Mouse (Mus musculus): Measurements from ENCODE around the gene Atp6v1g3. TPM values are rescaled to one million over a fixed set of nuclear protein-coding genes. Genes with fewer than 3 reads are reported as not detected.

Atp6v1g3 gene
- not detected in 2 replicates for polyA plus RNA-seq (2016; fragmentation: Nextera tagmentation; extraction: Ambion mirVana)

- WGBS = 86% methylated on average over 2 of the region's 2 CpGs
Measured at GRCm38 (mm10) chr1:138273438-138273837, at the start of gene Atp6v1g3. Gene Atp6v1g3 (plus strand): TSS chr1:138273738.

GRCm38 (mm10) chr1:138233051-138233450 lies 40.5 kb upstream of the Atp6v1g3 start:
- no peak for DNase-seq (ENCODE audit: low spot score)
- Histone ChIP-seq H3K36me3 (replicated peaks) (no peaks in the 10 kb centered on the region), H3K4me1 (no peaks in the 10 kb centered on the region), H3K27ac (replicated peaks) (no peak overlapping the region), H3K4me3 (no peak overlapping the region), H3K9me3 (peaks cover 2% of the 10 kb centered on the region; the same call in 1 of the 2 replicates), H3K27me3 (replicated peaks; ENCODE audit: low read depth, poor library complexity, severe bottlenecking) (no peaks in the 10 kb centered on the region)

More at GRCm38 (mm10) chr1:138273438-138273837, at the start of gene Atp6v1g3:
- Histone ChIP-seq H3K36me3 (replicated peaks) (no peaks in the 10 kb centered on the region), H3K4me3 (no peak within 1 kb of the TSS), H3K27me3 (replicated peaks; ENCODE audit: low read depth, poor library complexity, severe bottlenecking) (no peaks in the 10 kb centered on the region), H3K27ac (replicated peaks) (no peak within 1 kb of the TSS), H3K9me3 (no peaks in the 10 kb centered on the region), H3K4me1 (no peaks in the 10 kb centered on the region)
- no peak for DNase-seq (ENCODE audit: low spot score)

GRCm38 (mm10) chr1:138237252-138237651 lies 36.3 kb upstream of the Atp6v1g3 start:
- H3K27me3 ChIP-seq (replicated peaks; ENCODE audit: low read depth, poor library complexity, severe bottlenecking) = no peaks in the 10 kb centered on the region
- H3K4me3 ChIP-seq = no peak overlapping the region
- WGBS = 78% methylated on average over 2 of the region's 2 CpGs
- DNase-seq (ENCODE audit: low spot score) = no peak
- no peaks in the 10 kb centered on the region for H3K36me3 ChIP-seq (replicated peaks)
- no peaks in the 10 kb centered on the region for H3K4me1 ChIP-seq
- no peaks in the 10 kb centered on the region for H3K9me3 ChIP-seq
- no peak overlapping the region for H3K27ac ChIP-seq (replicated peaks)

GRCm38 (mm10) chr1:138243947-138244346 lies 29.6 kb upstream of the Atp6v1g3 start:
- Histone ChIP-seq H3K27me3 (replicated peaks; ENCODE audit: low read depth, poor library complexity, severe bottlenecking) (no peaks in the 10 kb centered on the region), H3K4me3 (no peak overlapping the region), H3K36me3 (replicated peaks) (no peaks in the 10 kb centered on the region), H3K9me3 (no peaks in the 10 kb centered on the region), H3K4me1 (peaks cover 23% of the 10 kb centered on the region), H3K27ac (replicated peaks) (no peak overlapping the region)
- WGBS = 73% methylated on average over 5 of the region's 5 CpGs
- DNase-seq (ENCODE audit: low spot score) = no peak

GRCm38 (mm10) chr1:138244485-138244884 lies 29.1 kb upstream of the Atp6v1g3 start:
- H3K27me3 ChIP-seq (replicated peaks; ENCODE audit: low read depth, poor library complexity, severe bottlenecking) = no peaks in the 10 kb centered on the region
- 53% methylated on average over 7 of the region's 7 CpGs for WGBS
- no peaks in the 10 kb centered on the region for H3K36me3 ChIP-seq (replicated peaks)
- peaks cover 23% of the 10 kb centered on the region for H3K4me1 ChIP-seq
- H3K27ac ChIP-seq (replicated peaks) = no peak overlapping the region
- H3K4me3 ChIP-seq = no peak overlapping the region
- no peaks in the 10 kb centered on the region for H3K9me3 ChIP-seq
- DNase-seq (ENCODE audit: low spot score) = no peak

DNA sequence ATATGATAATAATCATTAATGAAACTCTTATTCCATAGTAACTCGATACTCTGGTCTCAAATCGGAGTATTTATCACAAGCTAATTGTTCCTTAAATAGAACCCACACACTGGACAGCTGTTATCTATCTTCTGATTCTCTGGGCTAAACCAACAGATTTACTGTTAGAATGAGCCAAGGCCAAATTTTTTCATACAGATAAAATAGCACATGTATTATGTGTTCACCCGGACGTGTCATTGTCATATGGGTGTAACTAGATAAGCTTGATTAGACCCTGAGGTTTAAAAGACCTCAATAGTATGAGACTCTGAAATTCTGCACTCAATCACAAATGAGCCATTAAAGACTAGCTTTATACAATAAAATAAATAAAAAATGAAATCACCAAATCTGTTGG lies 28.4 kb upstream of the Atp6v1g3 start:
- peaks cover 23% of the 10 kb centered on the region for H3K4me1 ChIP-seq
- no peaks in the 10 kb centered on the region for H3K9me3 ChIP-seq
- H3K36me3 ChIP-seq (replicated peaks) = no peaks in the 10 kb centered on the region
- H3K4me3 ChIP-seq = no peak overlapping the region
- no peaks in the 10 kb centered on the region for H3K27me3 ChIP-seq (replicated peaks; ENCODE audit: low read depth, poor library complexity, severe bottlenecking)
- 71% methylated on average over 4 of the region's 4 CpGs for WGBS
- H3K27ac ChIP-seq (replicated peaks) = no peak overlapping the region
- DNase-seq (ENCODE audit: low spot score) = no peak

GRCm38 (mm10) chr1:138245533-138245932 lies 28.0 kb upstream of the Atp6v1g3 start:
- Histone ChIP-seq H3K4me1 (peaks cover 23% of the 10 kb centered on the region), H3K27ac (replicated peaks) (no peak overlapping the region), H3K9me3 (no peaks in the 10 kb centered on the region), H3K4me3 (no peak overlapping the region), H3K36me3 (replicated peaks) (no peaks in the 10 kb centered on the region), H3K27me3 (replicated peaks; ENCODE audit: low read depth, poor library complexity, severe bottlenecking) (no peaks in the 10 kb centered on the region)
- 85% methylated on average over 3 of the region's 3 CpGs for WGBS
- no peak for DNase-seq (ENCODE audit: low spot score)

DNA sequence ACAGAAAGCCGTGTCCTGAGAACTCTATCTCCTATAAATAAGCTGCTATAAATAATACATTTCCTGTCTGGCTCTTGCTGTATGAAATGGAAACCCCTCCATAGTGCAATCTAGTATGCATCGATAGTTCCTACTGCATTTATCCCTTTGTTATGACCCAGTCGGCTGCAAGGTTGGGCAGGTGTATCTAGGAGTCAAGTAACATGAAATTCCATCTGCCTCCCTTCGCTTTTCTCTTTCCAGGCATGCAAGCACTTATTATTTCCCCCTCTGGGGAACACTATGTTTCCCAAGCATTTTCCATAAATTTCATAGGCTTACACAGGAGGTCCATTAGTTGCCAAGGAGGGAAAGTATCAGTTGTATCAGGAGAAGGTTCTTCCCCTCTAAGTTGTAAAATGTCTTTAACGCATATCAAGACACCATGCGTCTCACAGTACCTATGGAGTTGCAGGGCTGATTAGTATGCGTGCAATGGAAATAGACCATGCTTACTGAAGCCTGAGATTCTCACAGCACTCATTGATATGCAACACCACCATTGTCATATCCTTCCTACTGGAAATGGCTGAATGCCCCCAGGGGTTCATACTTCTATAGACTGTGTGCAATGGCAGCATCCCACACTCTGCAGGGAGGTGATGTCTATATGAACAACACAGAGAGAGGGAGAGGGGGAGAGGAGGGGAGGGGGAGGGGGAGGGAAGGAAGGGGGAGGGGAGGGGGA lies 26.9 kb upstream of the Atp6v1g3 start:
- Histone ChIP-seq H3K36me3 (replicated peaks) (no peaks in the 10 kb centered on the region), H3K4me3 (no peak overlapping the region), H3K4me1 (peaks cover 23% of the 10 kb centered on the region), H3K9me3 (no peaks in the 10 kb centered on the region), H3K27ac (replicated peaks) (no peak overlapping the region), H3K27me3 (replicated peaks; ENCODE audit: low read depth, poor library complexity, severe bottlenecking) (no peaks in the 10 kb centered on the region)
- no peak for DNase-seq (ENCODE audit: low spot score)
- WGBS = 80% methylated on average over 7 of the region's 7 CpGs

DNA sequence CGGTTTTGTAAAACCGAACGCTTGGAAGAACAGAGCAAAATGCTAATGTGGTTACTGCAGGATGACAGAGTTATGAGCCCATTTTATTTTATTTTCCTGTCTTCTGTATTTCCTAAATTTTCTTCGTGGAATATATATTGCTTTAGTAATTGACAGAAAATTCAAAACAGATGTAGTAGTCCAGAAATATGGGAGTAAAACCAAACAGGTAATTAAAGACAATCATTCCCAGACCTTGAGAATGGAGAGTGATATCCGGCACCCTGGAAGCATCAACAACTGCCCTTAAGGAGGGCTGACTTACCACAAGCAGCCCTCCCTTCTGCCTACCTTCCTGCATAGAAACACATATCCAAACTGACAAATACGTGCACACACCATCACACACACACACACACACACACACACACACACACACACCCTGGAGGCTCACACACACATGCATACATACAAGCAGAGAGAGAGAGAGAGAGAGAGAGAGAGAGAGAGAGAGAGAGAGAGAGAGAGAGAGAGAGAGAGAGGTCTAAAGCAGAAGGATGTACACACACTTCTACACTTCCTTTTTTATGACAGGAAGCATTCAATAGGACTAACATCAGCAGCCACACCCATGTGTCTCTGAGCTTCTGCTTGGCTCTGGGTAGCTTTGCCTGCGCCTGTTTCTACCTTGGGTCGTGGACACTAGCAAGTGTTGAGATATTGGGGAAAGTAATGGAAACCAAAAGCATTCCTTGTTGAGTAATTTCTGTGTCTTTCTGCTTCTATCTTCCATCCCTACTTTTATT lies 25.6 kb upstream of the Atp6v1g3 start:
- no peaks in the 10 kb centered on the region for H3K9me3 ChIP-seq
- 67% methylated on average over 8 of the region's 8 CpGs for WGBS

GRCm38 (mm10) chr1:138248770-138249169 lies 24.8 kb upstream of the Atp6v1g3 start:
- Histone ChIP-seq H3K27me3 (replicated peaks; ENCODE audit: low read depth, poor library complexity, severe bottlenecking) (no peaks in the 10 kb centered on the region), H3K27ac (replicated peaks) (no peak overlapping the region), H3K4me1 (peaks cover 23% of the 10 kb centered on the region), H3K4me3 (no peak overlapping the region), H3K36me3 (replicated peaks) (no peaks in the 10 kb centered on the region), H3K9me3 (no peaks in the 10 kb centered on the region)
- 93% methylated on average over 2 of the region's 2 CpGs for WGBS
- DNase-seq (ENCODE audit: low spot score) = no peak

More for the DNA sequence above, 25.6 kb upstream of the Atp6v1g3 start:
- Histone ChIP-seq H3K4me1 (peaks cover 23% of the 10 kb centered on the region), H3K36me3 (replicated peaks) (no peaks in the 10 kb centered on the region), H3K27me3 (replicated peaks; ENCODE audit: low read depth, poor library complexity, severe bottlenecking) (no peaks in the 10 kb centered on the region), H3K27ac (replicated peaks) (no peak overlapping the region), H3K4me3 (no peak overlapping the region)
- DNase-seq (ENCODE audit: low spot score) = peak; percentile 19

DNA sequence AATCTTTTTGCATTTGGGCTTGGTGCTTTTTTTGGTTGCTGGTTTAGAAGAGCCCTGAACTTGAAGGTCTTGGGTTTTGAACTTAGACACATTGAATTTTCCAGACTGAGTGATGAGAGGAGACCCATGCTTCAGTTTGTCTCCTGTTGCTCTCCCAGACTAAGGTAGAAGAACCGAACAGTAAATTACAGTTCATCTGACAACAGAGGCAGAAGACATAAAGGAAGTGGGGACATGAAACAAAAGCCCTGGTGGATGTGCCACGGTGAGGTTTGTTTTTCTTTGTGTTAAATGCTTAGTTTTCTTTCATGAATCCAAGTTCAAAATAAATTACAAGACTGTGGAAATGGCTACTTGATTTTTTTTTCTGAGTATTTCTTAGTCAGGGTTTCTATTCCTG lies 22.6 kb upstream of the Atp6v1g3 start:
- DNase-seq (ENCODE audit: low spot score) = no peak
- WGBS = 80% methylated on average over 2 of the region's 2 CpGs
- Histone ChIP-seq H3K27me3 (replicated peaks; ENCODE audit: low read depth, poor library complexity, severe bottlenecking) (no peaks in the 10 kb centered on the region), H3K27ac (replicated peaks) (no peak overlapping the region), H3K4me1 (peaks cover 18% of the 10 kb centered on the region), H3K36me3 (replicated peaks) (no peaks in the 10 kb centered on the region), H3K4me3 (no peak overlapping the region), H3K9me3 (no peaks in the 10 kb centered on the region)

DNA sequence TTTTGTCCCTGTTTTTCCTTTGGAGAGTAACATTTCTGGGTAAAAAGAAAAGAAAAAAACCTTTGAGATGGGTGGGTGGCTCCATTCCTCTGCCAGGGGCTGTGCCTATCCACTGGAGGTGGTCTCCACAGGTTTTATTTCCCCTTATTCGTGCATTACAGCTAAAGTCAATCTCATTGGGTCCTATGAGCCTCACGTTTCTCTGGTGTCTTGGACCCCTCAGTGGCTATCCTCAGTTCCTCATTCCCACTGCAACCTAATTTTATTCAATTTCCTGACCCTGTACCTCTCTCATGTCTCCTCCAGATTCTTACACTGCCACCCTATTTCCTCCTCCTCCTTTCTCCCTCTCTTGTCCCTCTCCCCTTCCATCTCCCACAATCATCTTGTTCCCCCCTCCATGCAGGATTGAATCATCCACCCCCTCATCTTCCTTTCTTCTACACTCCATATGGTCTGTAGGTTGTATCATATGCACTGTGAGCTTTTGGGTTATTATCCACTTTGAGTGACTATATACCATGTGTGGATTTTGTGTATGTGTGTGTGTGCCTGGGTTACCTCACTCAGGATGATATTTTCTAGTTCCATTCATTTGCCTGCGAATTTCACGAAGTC lies 17.3 kb upstream of the Atp6v1g3 start:
- WGBS = 80% methylated on average over 4 of the region's 4 CpGs

More for the DNA sequence above, 17.3 kb upstream of the Atp6v1g3 start:
- no peaks in the 10 kb centered on the region for H3K4me1 ChIP-seq
- H3K4me3 ChIP-seq = no peak overlapping the region
- H3K27me3 ChIP-seq (replicated peaks; ENCODE audit: low read depth, poor library complexity, severe bottlenecking) = no peaks in the 10 kb centered on the region
- no peaks in the 10 kb centered on the region for H3K9me3 ChIP-seq
- no peak overlapping the region for H3K27ac ChIP-seq (replicated peaks)
- no peak for DNase-seq (ENCODE audit: low spot score)
- no peaks in the 10 kb centered on the region for H3K36me3 ChIP-seq (replicated peaks)
